Mouse (Mus musculus): Measurements from ENCODE around the gene Fhdc1. TPM values are rescaled to one million over a fixed set of nuclear protein-coding genes. Genes with fewer than 3 reads are reported as not detected.

Gene Fhdc1
- total RNA-seq, 2 experiments from 2014 or later: 0.24 to 0.55 TPM

GRCm38 (mm10) chr3:84438840-84439239 lies 41.4 kb downstream of the Fhdc1 start:
- no peak for DNase-seq

GRCm38 (mm10) chr3:84438118-84438517 lies 42.1 kb downstream of the Fhdc1 start:
- peak; percentile 68 for DNase-seq
- intact Hi-C loops (cut with DNase I; ENCODE audit: low total_unique reads): no loop called here

More at GRCm38 (mm10) chr3:84438840-84439239, 41.4 kb downstream of the Fhdc1 start:
- intact Hi-C loops (cut with DNase I; ENCODE audit: low total_unique reads): no loop called here

GRCm38 (mm10) chr3:84436947-84437346 lies 43.3 kb downstream of the Fhdc1 start:
- intact Hi-C loops (cut with DNase I; ENCODE audit: low total_unique reads): no loop called here
- no peak for DNase-seq

- peak; percentile 67 for DNase-seq
- intact Hi-C loops (cut with DNase I; ENCODE audit: low total_unique reads): no loop called here
These were observed 44.8 kb downstream of the Fhdc1 start for GRCm38 (mm10) chr3:84435288-84436043.

GRCm38 (mm10) chr3:84432797-84433445 lies 47.3 kb downstream of the Fhdc1 start:
- intact Hi-C loops (cut with DNase I; ENCODE audit: low total_unique reads): no loop called here
- no peak for DNase-seq

- intact Hi-C loops (cut with DNase I; ENCODE audit: low total_unique reads): no loop called here
- DNase-seq: no peak
These were observed 49.0 kb downstream of the Fhdc1 start for GRCm38 (mm10) chr3:84431257-84431656.

GRCm38 (mm10) chr3:84430152-84430551 lies 50.1 kb downstream of the Fhdc1 start:
- intact Hi-C loops (cut with DNase I; ENCODE audit: low total_unique reads): no loop called here
- no peak for DNase-seq

- intact Hi-C loops (cut with DNase I; ENCODE audit: low total_unique reads): no loop called here
- peak; percentile 29 for DNase-seq
These were observed 51.1 kb downstream of the Fhdc1 start for GRCm38 (mm10) chr3:84428994-84429725.

GRCm38 (mm10) chr3:84427779-84428178 lies 52.5 kb downstream of the Fhdc1 start:
- DNase-seq: no peak
- intact Hi-C loops (cut with DNase I; ENCODE audit: low total_unique reads): no loop called here

- intact Hi-C loops (cut with DNase I; ENCODE audit: low total_unique reads): no loop called here
These were observed 57.9 kb downstream of the Fhdc1 start for GRCm38 (mm10) chr3:84422340-84422739.

GRCm38 (mm10) chr3:84413868-84414267 lies 66.4 kb downstream of the Fhdc1 start:
- intact Hi-C loops (cut with DNase I; ENCODE audit: low total_unique reads): no loop called here
- no peak for DNase-seq

More at GRCm38 (mm10) chr3:84422340-84422739, 57.9 kb downstream of the Fhdc1 start:
- no peak for DNase-seq

- no peak for DNase-seq
- intact Hi-C loops (cut with DNase I; ENCODE audit: low total_unique reads): no loop called here
These were observed 67.3 kb downstream of the Fhdc1 start for GRCm38 (mm10) chr3:84412920-84413319.

GRCm38 (mm10) chr3:84409474-84409862 lies 70.8 kb downstream of the Fhdc1 start:
- intact Hi-C loops (cut with DNase I; ENCODE audit: low total_unique reads): no loop called here

GRCm38 (mm10) chr3:84408756-84409473 lies 71.3 kb downstream of the Fhdc1 start:
- DNase-seq: no peak
- intact Hi-C loops (cut with DNase I; ENCODE audit: low total_unique reads): no loop called here

More at GRCm38 (mm10) chr3:84409474-84409862, 70.8 kb downstream of the Fhdc1 start:
- DNase-seq: no peak

GRCm38 (mm10) chr3:84405523-84405922 lies 74.7 kb downstream of the Fhdc1 start:
- intact Hi-C loops (cut with DNase I; ENCODE audit: low total_unique reads): no loop called here

GRCm38 (mm10) chr3:84403389-84403788 lies 76.8 kb downstream of the Fhdc1 start:
- intact Hi-C loops (cut with DNase I; ENCODE audit: low total_unique reads): no loop called here
- no peak for DNase-seq

More at GRCm38 (mm10) chr3:84405523-84405922, 74.7 kb downstream of the Fhdc1 start:
- no peak for DNase-seq

GRCm38 (mm10) chr3:84402716-84403115 lies 77.5 kb downstream of the Fhdc1 start:
- no peak for DNase-seq
- intact Hi-C loops (cut with DNase I; ENCODE audit: low total_unique reads): no loop called here

GRCm38 (mm10) chr3:84397976-84398375 lies 82.3 kb downstream of the Fhdc1 start:
- DNase-seq: no peak
- intact Hi-C loops (cut with DNase I; ENCODE audit: low total_unique reads): no loop called here

GRCm38 (mm10) chr3:84396240-84396639 lies 84.0 kb downstream of the Fhdc1 start:
- DNase-seq: no peak
- intact Hi-C loops (cut with DNase I; ENCODE audit: low total_unique reads): no loop called here

GRCm38 (mm10) chr3:84395840-84396239 lies 84.4 kb downstream of the Fhdc1 start:
- intact Hi-C loops (cut with DNase I; ENCODE audit: low total_unique reads): no loop called here
- no peak for DNase-seq
